Mouse (Mus musculus): Measurements from ENCODE around the gene Tmem273. TPM values are rescaled to one million over a fixed set of nuclear protein-coding genes. Genes with fewer than 3 reads are reported as not detected.

Gene Tmem273
- polyA plus RNA-seq (2015; fragmentation: Nextera tagmentation; extraction: Ambion mirVana) = 0.98 and 1.2 TPM in 2 replicates

- Histone ChIP-seq H3K9ac (ENCODE audit: low read depth, low read length) (no peak within 1 kb of the TSS), H3K4me2 (replicated peaks; ENCODE audit: low read depth) (no peak within 1 kb of the TSS), H3K27ac (ENCODE audit: low read depth, low read length) (no peak within 1 kb of the TSS), H3K9me3 (ENCODE audit: control insufficient read depth) (no peaks in the 10 kb centered on the region), H3K36me3 (ENCODE audit: control insufficient read depth, insufficient read depth) (no peaks in the 10 kb centered on the region), H3K27me3 (replicated peaks; ENCODE audit: control insufficient read depth, insufficient read depth, low read length) (no peaks in the 10 kb centered on the region), H3K4me1 (replicated peaks; ENCODE audit: control insufficient read depth, insufficient read depth, low read length) (no peaks in the 10 kb centered on the region), H3K4me3 (ENCODE audit: low read depth, low read length) (no peak within 1 kb of the TSS)
- ATAC-seq = no peak
- WGBS = 72% methylated on average over 3 of the region's 3 CpGs
- TF ChIP-seq CTCF (IDR thresholded peaks at IDR 0.05; ENCODE audit: low read depth) = no peak
Measured at GRCm38 (mm10) chr14:32785556-32786130, at the start of gene Tmem273. Gene Tmem273, plus strand, starts transcription at chr14:32785963.

- no peaks in the 10 kb centered on the region for H3K4me1 ChIP-seq (replicated peaks; ENCODE audit: control insufficient read depth, insufficient read depth, low read length)
- no peaks in the 10 kb centered on the region for H3K36me3 ChIP-seq (ENCODE audit: control insufficient read depth, insufficient read depth)
- H3K4me3 ChIP-seq (ENCODE audit: low read depth, low read length) = no peak overlapping the region
- H3K9ac ChIP-seq (ENCODE audit: low read depth, low read length) = no peak overlapping the region
- WGBS = 86% methylated on average over 6 of the region's 6 CpGs
- H3K4me2 ChIP-seq (replicated peaks; ENCODE audit: low read depth) = no peak overlapping the region
- TF ChIP-seq CTCF (IDR thresholded peaks at IDR 0.05; ENCODE audit: low read depth) = no peak
- no peaks in the 10 kb centered on the region for H3K9me3 ChIP-seq (ENCODE audit: control insufficient read depth)
- ATAC-seq = no peak
- H3K27ac ChIP-seq (ENCODE audit: low read depth, low read length) = no peak overlapping the region
- H3K27me3 ChIP-seq (replicated peaks; ENCODE audit: control insufficient read depth, insufficient read depth, low read length) = no peaks in the 10 kb centered on the region
Measured at GRCm38 (mm10) chr14:32736561-32736960, 49.2 kb upstream of the Tmem273 start.

DNA sequence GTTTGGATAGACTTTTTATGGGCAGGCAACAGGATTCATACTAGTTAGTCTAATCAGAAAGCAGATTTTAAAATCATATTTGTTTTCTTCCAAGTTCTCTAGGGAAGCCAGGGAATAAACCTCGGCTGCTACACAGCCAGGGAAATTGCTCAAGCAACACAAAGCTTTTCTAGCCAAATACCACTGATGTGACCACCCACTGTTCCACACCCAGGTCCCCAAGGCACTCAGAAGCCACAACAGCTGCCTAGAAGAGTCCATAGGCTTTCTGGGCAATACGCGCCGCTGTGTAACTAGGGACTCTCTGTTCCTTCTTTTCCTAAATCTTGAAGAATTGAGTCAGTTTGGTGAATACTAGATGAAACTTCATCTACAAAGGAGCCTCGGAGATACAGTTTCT lies 47.2 kb upstream of the Tmem273 start:
- no peak overlapping the region for H3K4me3 ChIP-seq (ENCODE audit: low read depth, low read length)
- no peak overlapping the region for H3K9ac ChIP-seq (ENCODE audit: low read depth, low read length)
- no peaks in the 10 kb centered on the region for H3K27me3 ChIP-seq (replicated peaks; ENCODE audit: control insufficient read depth, insufficient read depth, low read length)
- WGBS = 81% methylated on average over 5 of the region's 5 CpGs
- TF ChIP-seq CTCF (IDR thresholded peaks at IDR 0.05; ENCODE audit: low read depth) = no peak
- H3K4me1 ChIP-seq (replicated peaks; ENCODE audit: control insufficient read depth, insufficient read depth, low read length) = no peaks in the 10 kb centered on the region
- no peak for ATAC-seq
- no peak overlapping the region for H3K4me2 ChIP-seq (replicated peaks; ENCODE audit: low read depth)
- no peaks in the 10 kb centered on the region for H3K9me3 ChIP-seq (ENCODE audit: control insufficient read depth)
- no peak overlapping the region for H3K27ac ChIP-seq (ENCODE audit: low read depth, low read length)
- H3K36me3 ChIP-seq (ENCODE audit: control insufficient read depth, insufficient read depth) = no peaks in the 10 kb centered on the region

DNA sequence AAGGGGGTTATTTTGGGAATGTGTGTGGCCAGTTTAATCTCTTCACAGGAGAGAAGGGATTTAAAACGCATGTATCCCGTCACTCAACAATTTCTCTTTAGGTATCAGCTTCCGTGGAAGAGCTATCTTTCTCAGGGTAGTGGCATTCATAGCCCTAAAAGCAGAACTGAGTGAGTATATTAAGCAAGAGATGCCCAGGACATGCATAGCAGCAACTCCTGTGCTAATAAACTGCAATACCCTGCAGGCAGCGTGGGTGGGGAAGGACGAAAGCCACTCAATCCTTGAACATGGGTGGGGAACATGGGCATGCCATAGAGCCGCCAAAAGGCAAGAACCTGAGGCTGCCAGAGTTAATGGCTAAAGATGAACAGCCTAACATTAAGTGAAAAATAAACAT lies 37.2 kb upstream of the Tmem273 start:
- Histone ChIP-seq H3K27ac (ENCODE audit: low read depth, low read length) (no peak overlapping the region), H3K36me3 (ENCODE audit: control insufficient read depth, insufficient read depth) (no peaks in the 10 kb centered on the region), H3K4me3 (ENCODE audit: low read depth, low read length) (no peak overlapping the region), H3K9ac (ENCODE audit: low read depth, low read length) (no peak overlapping the region), H3K27me3 (replicated peaks; ENCODE audit: control insufficient read depth, insufficient read depth, low read length) (no peaks in the 10 kb centered on the region), H3K4me1 (replicated peaks; ENCODE audit: control insufficient read depth, insufficient read depth, low read length) (no peaks in the 10 kb centered on the region), H3K9me3 (ENCODE audit: control insufficient read depth) (no peaks in the 10 kb centered on the region), H3K4me2 (replicated peaks; ENCODE audit: low read depth) (no peak overlapping the region)
- ATAC-seq = no peak
- WGBS = 80% methylated on average over 6 of the region's 6 CpGs
- no peak for TF ChIP-seq CTCF (IDR thresholded peaks at IDR 0.05; ENCODE audit: low read depth)

GRCm38 (mm10) chr14:32750727-32751126 lies 35.0 kb upstream of the Tmem273 start:
- ATAC-seq = no peak
- Histone ChIP-seq H3K9ac (ENCODE audit: low read depth, low read length) (no peak overlapping the region), H3K4me1 (replicated peaks; ENCODE audit: control insufficient read depth, insufficient read depth, low read length) (no peaks in the 10 kb centered on the region), H3K27ac (ENCODE audit: low read depth, low read length) (no peak overlapping the region), H3K9me3 (ENCODE audit: control insufficient read depth) (no peaks in the 10 kb centered on the region), H3K27me3 (replicated peaks; ENCODE audit: control insufficient read depth, insufficient read depth, low read length) (no peaks in the 10 kb centered on the region), H3K4me3 (ENCODE audit: low read depth, low read length) (no peak overlapping the region), H3K4me2 (replicated peaks; ENCODE audit: low read depth) (no peak overlapping the region), H3K36me3 (ENCODE audit: control insufficient read depth, insufficient read depth) (no peaks in the 10 kb centered on the region)
- no peak for TF ChIP-seq CTCF (IDR thresholded peaks at IDR 0.05; ENCODE audit: low read depth)
- 74% methylated on average over 6 of the region's 6 CpGs for WGBS

- Histone ChIP-seq H3K27ac (ENCODE audit: low read depth, low read length) (no peak overlapping the region), H3K4me2 (replicated peaks; ENCODE audit: low read depth) (no peak overlapping the region), H3K27me3 (replicated peaks; ENCODE audit: control insufficient read depth, insufficient read depth, low read length) (no peaks in the 10 kb centered on the region), H3K9me3 (ENCODE audit: control insufficient read depth) (no peaks in the 10 kb centered on the region), H3K4me1 (replicated peaks; ENCODE audit: control insufficient read depth, insufficient read depth, low read length) (no peaks in the 10 kb centered on the region), H3K9ac (ENCODE audit: low read depth, low read length) (no peak overlapping the region), H3K4me3 (ENCODE audit: low read depth, low read length) (no peak overlapping the region), H3K36me3 (ENCODE audit: control insufficient read depth, insufficient read depth) (no peaks in the 10 kb centered on the region)
- 27% methylated on average over 1 of the region's 1 CpGs for WGBS
- no peak for TF ChIP-seq CTCF (IDR thresholded peaks at IDR 0.05; ENCODE audit: low read depth)
- ATAC-seq = no peak
Measured at GRCm38 (mm10) chr14:32754286-32754685, 31.5 kb upstream of the Tmem273 start.

GRCm38 (mm10) chr14:32762177-32762576 lies 23.6 kb upstream of the Tmem273 start:
- 86% methylated on average over 1 of the region's 1 CpGs for WGBS
- no peak for TF ChIP-seq CTCF (IDR thresholded peaks at IDR 0.05; ENCODE audit: low read depth)

More at GRCm38 (mm10) chr14:32762177-32762576, 23.6 kb upstream of the Tmem273 start:
- H3K9ac ChIP-seq (ENCODE audit: low read depth, low read length) = no peak overlapping the region
- H3K36me3 ChIP-seq (ENCODE audit: control insufficient read depth, insufficient read depth) = no peaks in the 10 kb centered on the region
- no peak overlapping the region for H3K4me2 ChIP-seq (replicated peaks; ENCODE audit: low read depth)
- no peak overlapping the region for H3K4me3 ChIP-seq (ENCODE audit: low read depth, low read length)
- no peak overlapping the region for H3K27ac ChIP-seq (ENCODE audit: low read depth, low read length)
- no peaks in the 10 kb centered on the region for H3K9me3 ChIP-seq (ENCODE audit: control insufficient read depth)
- H3K27me3 ChIP-seq (replicated peaks; ENCODE audit: control insufficient read depth, insufficient read depth, low read length) = no peaks in the 10 kb centered on the region
- no peaks in the 10 kb centered on the region for H3K4me1 ChIP-seq (replicated peaks; ENCODE audit: control insufficient read depth, insufficient read depth, low read length)
- no peak for ATAC-seq
